Mouse (Mus musculus) kidney, adult 11 months (tissue): Measurements from ENCODE around the gene Snapc4.

Experiments used
- DNase-seq: peaks from one replicate; pipeline ENCODE4 v3.0.0; 2022

Gene Snapc4

DNA sequence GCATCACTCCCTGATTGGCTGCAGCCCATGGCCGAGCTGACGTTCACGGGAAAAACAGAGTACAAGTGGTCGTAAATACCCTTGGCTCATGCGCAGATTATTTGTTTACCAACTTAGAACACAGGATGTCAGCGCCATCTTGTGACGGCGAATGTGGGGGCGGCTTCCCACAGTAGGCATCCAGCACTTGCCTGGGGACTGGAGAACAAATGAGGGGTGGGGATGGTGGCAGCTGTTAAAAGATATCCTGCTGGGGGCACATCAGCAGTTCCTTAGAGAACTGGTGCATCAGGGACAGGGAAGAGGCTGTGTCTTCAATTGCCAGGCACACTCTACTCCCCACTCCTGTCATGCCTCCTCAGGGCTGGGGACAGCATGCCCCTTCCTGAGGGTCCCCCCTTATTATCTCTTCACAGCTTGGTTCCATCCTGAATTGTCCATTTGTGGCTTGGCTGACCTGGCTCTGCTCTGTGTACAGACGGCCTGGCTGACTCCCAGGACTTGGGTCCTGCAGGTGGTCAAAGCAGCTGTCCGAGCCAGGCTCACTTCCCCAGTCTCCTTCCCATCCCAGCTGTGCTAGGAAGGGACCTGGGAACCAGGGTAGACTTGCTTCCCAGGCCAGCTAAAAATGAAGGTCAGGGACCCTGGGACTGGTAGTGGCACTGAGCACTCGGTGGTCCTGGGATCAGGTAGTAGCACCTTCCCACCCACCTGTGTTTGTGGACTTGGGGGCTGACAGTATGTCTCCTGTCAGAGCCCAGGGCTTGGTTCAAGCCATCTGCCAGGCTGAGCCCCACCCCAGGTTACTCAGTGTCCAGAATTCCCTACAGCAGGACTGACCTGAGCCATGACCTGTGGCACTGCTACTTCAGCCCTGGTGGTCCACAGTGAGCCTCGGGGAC lies 41.9 kb downstream of the Snapc4 start:
- DNase-seq, result no peak

- DNase-seq, result no peak
These were observed 49.8 kb downstream of the Snapc4 start for GRCm38 (mm10) chr2:26330702-26331101.

DNA sequence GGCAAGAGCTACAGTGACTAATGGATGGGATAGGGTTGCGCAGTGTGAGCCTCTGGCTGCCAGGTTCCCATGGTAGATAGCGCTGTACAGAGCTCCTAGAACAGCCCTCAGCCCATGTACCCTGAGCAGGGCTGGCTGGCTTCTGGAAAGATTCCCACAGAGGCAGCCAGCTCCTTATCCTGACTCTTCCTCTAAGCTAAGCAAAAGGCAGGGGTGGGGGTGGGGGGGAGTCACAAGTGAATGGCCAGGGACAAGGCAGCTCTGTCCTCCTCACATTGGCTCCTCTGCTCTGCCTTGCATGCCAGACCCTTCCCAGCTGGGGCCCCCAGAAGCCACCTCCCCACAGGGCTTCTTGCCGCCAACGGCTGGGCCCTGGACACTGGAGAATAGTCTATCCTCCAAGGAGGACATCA lies 50.4 kb downstream of the Snapc4 start:
- DNase-seq, result no peak

- no peak for DNase-seq
These were observed 51.1 kb downstream of the Snapc4 start for GRCm38 (mm10) chr2:26329402-26329801.

GRCm38 (mm10) chr2:26327852-26328251 lies 52.6 kb downstream of the Snapc4 start:
- no peak for DNase-seq

DNA sequence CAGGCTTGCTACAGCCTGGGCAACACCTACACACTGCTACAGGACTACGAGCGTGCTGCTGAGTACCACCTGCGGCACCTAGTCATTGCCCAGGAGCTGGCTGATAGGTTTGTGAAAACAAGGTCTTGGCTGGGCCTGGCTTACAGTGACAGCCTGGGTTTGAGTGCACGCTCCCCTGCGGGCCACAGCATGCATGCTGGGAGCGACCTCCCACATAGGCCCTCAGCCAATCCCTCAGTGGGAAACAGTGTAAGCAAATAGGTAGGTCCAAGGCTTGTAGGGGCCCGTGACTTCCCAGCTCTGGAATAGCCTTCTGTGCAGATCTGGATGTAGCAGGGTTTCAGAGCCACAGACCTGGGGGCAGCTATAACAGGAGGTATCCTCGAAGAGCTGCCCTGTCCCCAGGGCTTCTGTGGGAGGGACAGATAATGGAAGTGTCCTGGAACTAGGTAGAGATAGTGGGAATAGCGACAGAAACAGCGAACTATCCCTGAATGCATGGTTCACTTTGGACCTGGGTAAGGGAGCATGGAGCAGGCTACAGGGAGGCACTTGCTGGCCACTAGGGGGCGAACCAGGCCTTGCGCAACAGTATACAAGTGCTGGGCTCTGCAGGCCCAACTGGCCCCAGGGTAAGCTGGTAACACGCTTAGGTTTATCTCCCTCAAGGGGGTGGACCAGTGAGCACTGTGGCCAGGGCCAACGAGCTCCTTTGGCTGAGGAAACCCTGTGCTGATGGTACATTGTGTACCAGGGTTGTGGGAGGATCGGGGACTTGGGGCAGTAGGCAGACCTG lies 54.9 kb downstream of the Snapc4 start:
- no peak for DNase-seq

DNA sequence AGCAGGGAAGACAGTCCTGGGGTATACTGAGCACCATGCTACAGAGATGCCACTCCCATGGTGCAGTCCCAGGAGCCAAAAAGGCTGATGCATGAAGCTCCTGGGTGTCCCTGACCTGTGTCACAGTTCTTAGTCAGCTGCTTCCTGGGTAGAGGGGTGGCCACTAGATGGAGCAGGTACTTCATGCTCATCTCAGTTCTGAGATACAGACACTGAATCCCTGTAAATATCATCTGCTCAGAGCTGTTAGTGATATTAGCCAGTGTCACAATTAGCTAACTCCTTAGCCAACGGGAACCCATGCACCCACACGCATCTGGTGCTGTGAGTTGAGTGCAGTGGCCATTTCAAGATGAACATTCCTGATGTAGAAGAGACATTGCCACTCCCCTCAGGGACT lies 55.5 kb downstream of the Snapc4 start:
- DNase-seq, result no peak

- no peak for DNase-seq
These were observed 56.7 kb downstream of the Snapc4 start for GRCm38 (mm10) chr2:26323589-26324325.

GRCm38 (mm10) chr2:26320245-26321185 lies 59.9 kb downstream of the Snapc4 start:
- DNase-seq, result no peak

DNA sequence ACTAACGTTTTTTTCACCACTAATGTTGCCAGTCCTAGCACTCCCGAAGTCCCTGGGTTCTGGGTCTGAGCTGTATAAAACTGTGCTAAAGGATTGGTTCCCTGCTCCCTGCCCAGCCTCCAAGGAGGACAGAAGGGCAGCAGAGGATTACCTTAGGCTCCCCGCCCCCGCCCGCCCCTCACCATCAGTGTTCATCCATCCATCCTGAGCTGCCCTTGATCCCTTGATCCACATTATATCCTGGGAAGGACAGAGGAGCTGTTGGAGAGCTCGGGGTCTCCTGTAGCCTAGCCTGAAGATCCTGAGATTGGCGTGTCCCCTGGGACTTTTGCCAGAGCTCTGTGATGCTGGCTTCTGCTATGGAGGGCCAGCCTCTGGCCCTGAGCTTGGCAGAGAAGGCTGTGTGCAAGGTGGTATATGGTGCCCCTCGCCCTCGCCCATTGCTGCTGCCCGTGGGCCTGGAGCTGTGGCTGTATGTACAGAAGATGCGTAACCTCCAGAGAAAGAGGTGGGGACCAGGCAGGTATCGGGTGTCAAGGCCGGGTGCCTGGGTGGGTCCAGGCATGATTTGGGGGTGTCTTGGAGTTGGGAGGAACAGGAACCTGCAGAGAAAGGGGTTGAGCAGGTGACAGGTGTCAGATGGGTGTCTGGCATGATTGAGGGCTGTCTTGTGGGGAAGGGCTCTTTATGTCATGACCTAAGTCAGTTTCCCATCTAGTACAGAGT lies 60.8 kb downstream of the Snapc4 start:
- no peak for DNase-seq

DNA sequence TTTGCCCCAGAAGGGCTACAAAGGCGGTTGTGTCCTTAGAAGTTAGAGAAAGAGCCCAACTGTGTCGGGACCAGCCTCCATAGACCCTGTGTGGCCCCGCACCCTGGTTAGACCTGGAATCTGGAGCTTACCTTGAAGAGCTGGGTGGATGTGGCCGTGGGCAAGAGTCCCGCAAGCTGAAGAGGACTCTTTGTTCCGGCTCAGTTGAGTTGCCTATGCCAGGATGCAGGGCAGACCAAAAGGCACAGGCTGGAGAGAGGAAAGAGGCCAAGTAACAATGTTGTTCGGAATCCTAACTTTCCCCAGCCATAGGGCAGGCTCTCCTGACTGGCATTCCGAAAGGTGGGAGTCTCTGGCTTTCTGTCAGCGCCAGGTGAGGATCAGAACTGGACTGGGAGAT lies 61.3 kb downstream of the Snapc4 start:
- DNase-seq, result no peak

DNA sequence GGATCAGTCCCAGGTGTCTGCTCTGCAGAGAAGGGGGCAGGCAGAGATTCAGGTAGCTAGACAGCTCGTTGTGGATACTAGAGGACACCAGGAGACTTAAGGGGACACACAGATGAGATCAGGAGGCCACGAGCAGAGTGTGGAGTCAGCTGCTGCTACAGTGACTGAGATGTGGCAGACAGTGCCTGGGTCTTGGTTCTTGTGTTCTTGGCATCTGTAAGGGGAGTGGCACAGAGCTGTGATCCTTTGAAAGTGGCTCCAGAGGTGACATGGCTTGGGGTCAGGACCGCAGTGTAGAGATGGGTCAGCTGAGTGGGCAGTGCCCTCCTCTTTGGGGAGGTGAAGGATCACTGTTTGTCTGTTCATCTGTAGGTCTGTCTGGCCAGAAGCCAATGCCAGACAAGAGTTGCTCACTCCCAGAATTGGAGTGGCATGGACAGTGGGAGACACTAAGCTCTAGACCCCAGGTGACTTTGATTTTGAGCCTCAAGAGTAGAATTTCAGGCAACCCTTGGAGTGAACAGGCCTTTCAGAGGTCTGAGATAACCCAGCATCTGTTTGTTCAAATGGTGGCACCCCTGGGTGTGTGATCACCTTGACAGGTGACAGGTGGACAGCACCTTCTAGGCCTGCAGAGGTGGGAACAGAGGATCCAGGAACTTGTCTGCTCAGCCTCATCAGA lies 62.3 kb downstream of the Snapc4 start:
- no peak for DNase-seq

- DNase-seq, result no peak
These were observed 63.1 kb downstream of the Snapc4 start for GRCm38 (mm10) chr2:26317371-26317770.

GRCm38 (mm10) chr2:26316576-26317246 lies 63.7 kb downstream of the Snapc4 start:
- no peak for DNase-seq

GRCm38 (mm10) chr2:26315925-26316311 lies 64.5 kb downstream of the Snapc4 start:
- DNase-seq, result peak; percentile 62

- peak; percentile 65 for DNase-seq
These were observed 65.2 kb downstream of the Snapc4 start, which contains the start of gene Gpsm1 for GRCm38 (mm10) chr2:26315072-26315924. TSS of gene Gpsm1 (plus strand) at chr2:26315515.

DNA sequence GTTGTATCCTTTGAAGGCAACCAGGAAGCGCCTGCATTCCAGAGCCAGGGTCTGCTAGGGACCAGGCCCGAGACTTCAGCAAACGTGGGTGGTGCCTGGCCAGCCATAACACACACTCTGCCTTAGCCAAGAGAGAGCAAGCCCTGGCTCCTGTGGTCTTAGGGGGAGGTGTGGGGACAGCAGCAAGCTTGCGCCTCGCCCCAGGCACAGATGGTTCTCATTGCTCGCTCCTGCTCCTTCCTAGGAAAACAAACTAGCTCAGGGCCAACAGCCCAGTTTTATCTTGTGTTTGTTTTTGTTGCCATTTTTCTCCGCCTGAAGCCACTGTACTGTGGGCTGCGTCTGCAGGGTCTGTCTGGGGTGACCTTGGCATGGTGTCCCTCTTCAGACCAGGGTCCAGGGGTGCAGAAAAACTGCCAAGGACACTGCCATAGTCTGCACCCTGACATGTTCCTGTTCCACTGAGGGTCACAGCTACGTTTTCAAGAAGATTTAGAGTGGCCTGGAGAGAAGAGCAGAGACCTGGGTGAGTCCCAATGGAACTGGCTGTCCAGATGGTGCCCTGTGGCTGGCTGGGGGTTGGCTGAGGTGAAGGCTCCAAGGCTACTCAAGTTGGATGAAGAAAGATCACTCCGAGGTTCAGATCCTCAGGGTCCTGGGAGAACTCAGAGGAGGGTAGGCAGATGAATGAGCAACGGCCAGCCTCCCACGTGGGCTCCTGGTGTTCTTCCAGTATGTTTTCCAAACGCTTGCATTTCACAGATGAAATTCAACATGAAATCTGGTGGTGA lies 66.0 kb downstream of the Snapc4 start:
- peak; percentile 58 for DNase-seq

- DNase-seq, result no peak
These were observed 67.1 kb downstream of the Snapc4 start for GRCm38 (mm10) chr2:26313394-26313793.
